Mouse (Mus musculus) spleen, adult 12 weeks (tissue): ENCODE measurements around the gene Uspl1.
"Not testable (repeated sequence)": the region's sequence is repeated elsewhere in the genome, so short reads cannot be mapped to it uniquely, and the experiment has no call there.

Source experiments
- DNase-seq: peaks from one replicate; pipeline ENCODE4 v3.0.0; 2022; ENCODE audit warnings: low spot score

Gene Uspl1

GRCm38 (mm10) chr5:149184104-149184843, at the start of gene Uspl1, which contains the start of gene Hmgb1:
Gene Uspl1 (plus strand): TSS chr5:149184350.
Gene Hmgb1 (minus strand): TSS chr5:149184489.
- DNase-seq = peak; percentile 99

DNA sequence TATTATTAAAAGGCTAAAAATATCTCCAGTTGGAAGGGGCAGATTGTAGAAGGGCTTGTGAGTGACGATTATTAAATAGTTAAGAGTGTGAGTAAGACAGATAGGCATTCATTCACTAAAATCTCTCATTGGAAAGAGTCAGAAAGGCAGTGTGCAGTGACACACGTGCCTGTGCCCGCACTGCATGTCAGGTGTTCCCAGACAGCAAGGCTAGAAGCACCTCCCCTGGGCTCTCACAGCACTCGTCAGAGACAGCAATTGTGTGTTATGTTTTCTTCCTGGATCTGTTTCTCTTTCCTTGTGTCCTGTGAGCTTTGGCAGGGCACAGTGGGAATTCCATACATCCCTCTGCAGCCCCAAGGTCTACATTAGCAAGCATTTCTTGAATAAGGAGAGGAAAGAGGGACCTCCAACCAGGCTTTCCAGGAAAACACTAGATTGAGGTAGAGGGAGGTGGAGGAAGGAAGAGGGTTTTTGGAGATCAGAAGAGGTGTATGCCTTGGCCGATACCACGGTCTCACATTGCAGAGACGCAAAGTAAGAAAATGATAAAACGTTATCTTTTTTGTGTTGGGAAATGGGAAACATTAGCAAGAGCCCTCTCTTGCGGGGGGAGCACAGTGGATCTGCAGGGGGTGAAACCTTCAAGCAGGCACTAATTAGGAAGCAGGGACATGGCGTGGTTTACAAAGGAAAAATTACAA, 49.2 kb upstream of the Uspl1 start:
- DNase-seq = no peak

GRCm38 (mm10) chr5:149135455-149136354, 48.4 kb upstream of the Uspl1 start:
- DNase-seq = no peak

GRCm38 (mm10) chr5:149136933-149137365, 47.2 kb upstream of the Uspl1 start:
- peak; percentile 65 for DNase-seq

DNA sequence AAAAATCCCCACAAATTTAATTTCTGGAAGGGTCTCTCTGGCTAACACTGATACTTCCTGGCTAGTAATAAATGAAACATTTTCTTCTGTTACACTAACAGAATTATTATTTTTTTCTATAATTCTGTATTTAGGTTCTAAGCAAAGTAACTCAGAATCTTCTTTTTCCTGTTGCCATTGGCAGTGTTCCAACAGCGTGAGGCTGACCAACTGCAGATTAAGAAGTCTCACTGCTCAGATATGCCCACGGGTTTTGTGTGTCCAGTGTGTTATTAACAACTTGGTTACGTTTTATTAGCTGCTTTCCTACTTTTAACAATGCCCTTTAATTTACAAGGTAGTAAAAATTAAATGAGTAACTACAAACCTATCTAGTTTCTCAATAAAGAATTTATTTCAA, 46.7 kb upstream of the Uspl1 start:
- no peak for DNase-seq

GRCm38 (mm10) chr5:149138087-149138486, 46.1 kb upstream of the Uspl1 start:
- not testable (repeated sequence) for DNase-seq

GRCm38 (mm10) chr5:149140336-149140735, 43.8 kb upstream of the Uspl1 start:
- no peak for DNase-seq

- not testable (repeated sequence) for DNase-seq
Measured at GRCm38 (mm10) chr5:149141155-149141554, 43.0 kb upstream of the Uspl1 start.

GRCm38 (mm10) chr5:149143766-149144375, 40.3 kb upstream of the Uspl1 start:
- DNase-seq = no peak

GRCm38 (mm10) chr5:149146691-149147090, 37.5 kb upstream of the Uspl1 start:
- no peak for DNase-seq

DNA sequence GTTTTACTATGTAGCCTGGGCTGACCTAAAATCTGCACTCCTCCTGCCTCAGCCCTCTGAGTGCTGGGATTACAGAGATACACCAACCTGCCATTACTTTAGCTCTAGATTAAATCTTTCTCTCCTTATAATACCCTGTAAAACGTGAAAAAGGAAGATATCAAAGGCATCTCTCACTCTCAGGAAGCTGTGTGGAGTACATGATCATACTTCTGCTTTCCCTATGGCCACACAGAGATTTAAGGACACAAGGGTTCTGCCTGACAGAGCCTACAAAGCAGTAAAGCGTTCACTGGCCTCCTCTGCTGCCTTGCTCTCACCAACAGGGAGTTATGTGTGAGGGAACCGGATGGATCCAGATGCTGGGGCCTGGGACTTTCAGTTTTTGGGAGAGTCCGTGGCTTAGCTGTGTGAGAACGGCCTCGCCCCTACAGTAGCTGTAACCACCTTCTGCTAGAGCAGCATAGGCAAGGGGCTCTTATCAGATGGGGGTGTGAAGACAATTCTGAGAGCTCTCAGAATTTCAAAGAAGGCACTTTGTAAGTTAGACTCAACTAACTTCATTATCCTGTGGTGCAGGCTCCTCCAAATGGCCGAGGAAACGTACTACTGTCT, 36.7 kb upstream of the Uspl1 start:
- no peak for DNase-seq

DNA sequence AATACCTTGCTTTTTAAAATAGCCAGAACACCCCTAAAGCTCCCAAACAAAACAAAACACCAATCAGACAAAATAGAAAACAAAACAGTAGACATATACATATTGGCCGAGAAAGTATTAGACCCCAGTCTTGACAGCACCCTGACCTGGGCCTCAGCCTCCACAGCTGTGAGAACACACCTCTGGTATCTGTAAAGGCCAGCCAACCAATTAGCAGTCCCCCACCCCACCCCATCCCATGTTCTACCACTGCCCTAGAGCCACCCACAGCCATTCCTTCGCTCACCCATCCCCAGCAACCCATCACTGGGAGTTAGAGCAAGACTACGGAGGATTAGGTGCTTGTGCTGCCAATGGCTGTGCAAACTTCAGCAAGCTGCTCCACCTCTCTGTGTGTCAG, 33.3 kb upstream of the Uspl1 start:
- no peak for DNase-seq

GRCm38 (mm10) chr5:149152063-149152773, 31.9 kb upstream of the Uspl1 start:
- no peak for DNase-seq

DNA sequence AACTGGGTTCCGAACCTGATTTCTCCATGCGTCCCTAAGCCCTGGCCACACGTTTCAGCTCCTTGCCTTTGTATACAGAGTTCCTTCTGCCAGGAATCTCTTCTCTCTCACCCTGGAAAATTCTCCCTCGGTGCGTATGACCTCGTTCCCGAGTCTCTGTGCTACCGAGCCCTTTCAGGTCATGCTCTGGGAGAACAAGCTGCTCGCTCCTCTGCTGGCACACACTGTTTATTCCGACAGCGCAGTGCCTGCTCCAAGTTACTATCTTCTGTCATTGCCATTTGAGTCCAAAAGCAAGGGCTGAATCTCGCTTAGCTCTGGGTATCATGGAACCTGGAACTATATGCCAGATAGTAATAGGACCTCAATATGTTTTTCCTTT, 31.4 kb upstream of the Uspl1 start:
- no peak for DNase-seq

DNA sequence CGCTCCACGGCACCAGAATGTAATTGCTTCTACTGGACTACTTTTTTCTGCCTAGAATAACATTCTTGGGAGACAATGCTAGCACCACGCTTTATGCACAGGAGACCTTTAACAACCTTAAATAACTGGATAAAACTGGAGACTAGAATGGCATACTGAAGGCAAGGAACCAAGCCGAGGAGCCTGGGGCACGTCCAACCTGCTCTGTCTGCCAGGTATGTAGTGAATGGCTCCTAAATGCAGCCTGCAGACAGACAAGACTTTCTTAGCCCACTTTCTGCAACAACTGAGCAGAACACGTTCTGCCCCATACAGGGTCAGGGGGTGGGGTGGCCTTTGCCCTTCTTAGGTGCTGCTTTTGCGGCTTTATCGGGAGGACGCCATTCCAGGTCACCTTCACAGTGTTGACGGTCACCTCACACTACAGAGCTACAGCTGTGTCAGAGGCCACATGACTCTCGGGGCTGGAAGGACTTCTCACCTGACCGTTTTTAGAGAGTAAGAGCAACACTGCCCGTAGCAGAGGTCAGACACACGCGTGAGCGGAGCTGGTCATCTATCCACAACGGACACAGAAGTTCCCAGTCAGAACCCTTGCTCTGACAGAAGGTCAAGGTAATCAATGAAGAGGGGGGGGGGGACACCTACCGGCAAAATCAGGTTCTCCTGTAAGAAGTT, 27.1 kb upstream of the Uspl1 start:
- no peak for DNase-seq

DNA sequence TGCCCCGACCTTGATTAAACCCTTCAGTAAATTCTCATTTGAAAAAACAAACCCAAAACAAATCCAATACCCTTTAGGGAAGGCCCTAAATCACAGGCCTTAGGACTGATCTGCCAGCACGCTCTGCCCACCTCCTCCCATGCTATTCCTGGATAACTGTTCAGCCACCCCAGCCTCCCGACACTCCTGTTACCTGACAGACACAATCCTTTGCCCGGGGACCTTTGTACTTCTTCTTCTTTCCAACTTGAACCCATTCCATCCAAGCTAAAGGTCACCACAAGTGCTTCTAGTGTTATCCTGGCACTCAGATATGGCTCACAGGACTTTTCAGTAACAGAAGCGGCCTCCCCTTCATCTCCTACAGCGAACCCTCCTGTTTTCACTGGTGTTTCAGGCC, 25.1 kb upstream of the Uspl1 start:
- no peak for DNase-seq

DNA sequence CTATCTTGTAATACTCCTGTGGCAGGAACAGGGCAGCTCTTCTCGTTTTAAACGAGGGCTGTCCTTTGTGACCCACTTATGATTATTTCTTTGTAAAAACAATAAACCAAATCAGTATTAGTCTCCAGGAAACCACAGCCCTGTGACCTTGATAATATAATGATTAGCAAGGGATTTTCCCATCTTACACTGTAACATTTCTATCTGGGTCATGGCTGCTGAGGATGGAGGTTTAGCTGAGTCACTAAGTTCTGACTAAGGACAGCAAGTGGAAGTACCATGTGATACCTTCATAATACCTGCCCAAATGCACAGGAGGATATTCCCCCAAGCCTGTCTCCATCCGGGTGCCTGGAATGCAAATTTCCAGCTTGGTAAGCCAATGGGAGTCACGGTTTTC, 23.7 kb upstream of the Uspl1 start:
- no peak for DNase-seq

DNA sequence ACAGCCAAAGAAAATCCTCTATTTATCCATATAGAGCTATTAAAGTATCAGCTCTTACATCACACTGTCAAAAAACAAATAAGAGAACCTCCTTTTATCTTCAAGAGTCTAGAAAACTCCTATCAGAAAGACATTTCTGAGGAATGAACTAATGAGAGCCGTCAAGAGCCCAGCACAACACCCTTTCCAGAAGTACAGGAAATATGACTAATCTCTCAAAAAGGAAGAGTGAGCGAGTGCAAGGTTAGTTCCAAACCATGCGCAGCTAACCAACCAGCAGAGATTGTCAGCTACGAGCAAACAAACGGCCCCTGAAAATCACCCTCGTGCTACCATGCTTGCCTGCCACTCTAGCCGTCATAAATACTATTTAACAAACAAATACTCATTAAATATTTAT, 21.3 kb upstream of the Uspl1 start:
- no peak for DNase-seq

DNA sequence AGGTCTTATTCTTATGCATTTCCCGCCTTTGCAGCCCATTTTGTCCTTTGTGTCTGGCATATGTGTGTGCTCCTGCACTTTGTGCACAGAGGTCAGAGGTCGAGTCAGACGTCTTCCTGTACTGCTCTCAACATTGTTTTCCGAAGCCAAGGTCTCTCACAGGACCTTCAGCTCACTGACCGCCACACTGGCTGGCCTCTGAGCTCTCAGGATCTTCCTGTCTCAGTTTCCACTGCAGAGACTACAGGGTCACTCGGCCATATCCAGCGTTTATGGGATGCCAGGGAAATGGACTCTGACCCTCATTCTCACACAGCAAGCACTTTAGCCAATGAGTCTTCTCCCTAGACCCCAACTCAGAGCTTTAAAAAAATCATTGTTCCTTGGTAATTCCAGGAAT, 19.3 kb upstream of the Uspl1 start:
- no peak for DNase-seq

- no peak for DNase-seq
Measured at GRCm38 (mm10) chr5:149166011-149166410, 18.1 kb upstream of the Uspl1 start.
